Mouse (Mus musculus): ENCODE measurements around the gene Cdk8. TPM values are rescaled to one million over a fixed set of nuclear protein-coding genes. Genes with fewer than 3 reads are reported as not detected.

Cdk8 gene
- total RNA-seq, 1 experiment, result 63.9 TPM

GRCm38 (mm10) chr5:146332541-146332940 lies 101.5 kb downstream of the Cdk8 start:
- TF ChIP-seq ZNF384 (IDR thresholded peaks at IDR 0.05; ENCODE audit: low read depth, low read length), result no peak
- TF ChIP-seq HCFC1 (IDR thresholded peaks at IDR 0.05; ENCODE audit: borderline replicate concordance, insufficient read depth, low read length), result no peak
- TF ChIP-seq MAFK (IDR thresholded peaks at IDR 0.05; ENCODE audit: insufficient read depth, low read depth, low read length), result no peak
- no peak for TF ChIP-seq ZC3H11A (IDR thresholded peaks at IDR 0.05; ENCODE audit: borderline replicate concordance, low read depth, low read length)
- no peak for TF ChIP-seq CHD2 (IDR thresholded peaks at IDR 0.05; ENCODE audit: low read depth, low read length)
- in situ Hi-C loops (cut with MboI; ENCODE audit: low sequenced_read_pairs in 2 of 2, unreplicated experiment in 2 of 2), result no loop called here
- H3K27ac ChIP-seq (ENCODE audit: insufficient read depth, low read depth, low read length, poor library complexity, severe bottlenecking), result no peak overlapping the region
- H3K4me1 ChIP-seq (ENCODE audit: control insufficient read depth in 2 of 2, insufficient read depth in 2 of 2, low read length in 2 of 2, poor library complexity in 1 of 2), result no peaks in the 10 kb centered on the region
- no peaks in the 10 kb centered on the region for H3K36me3 ChIP-seq (ENCODE audit: control insufficient read depth, insufficient read depth, low read length, poor library complexity, severe bottlenecking)
- DNase-seq (ENCODE audit: low read depth, low spot score), result no peak
- H3K9ac ChIP-seq (ENCODE audit: insufficient read depth, low read depth, low read length, poor library complexity, severe bottlenecking), result no peak overlapping the region
- no peak overlapping the region for H3K4me3 ChIP-seq (ENCODE audit: insufficient read depth in 1 of 2, low read depth in 1 of 2, low read length in 2 of 2, poor library complexity in 1 of 2, severe bottlenecking in 1 of 2)
- H3K9me3 ChIP-seq (ENCODE audit: control insufficient read depth, insufficient read depth, low read depth, low read length), result no peaks in the 10 kb centered on the region

- no peak for DNase-seq (ENCODE audit: low read depth, low spot score)
- no peaks in the 10 kb centered on the region for H3K4me1 ChIP-seq (ENCODE audit: control insufficient read depth in 2 of 2, insufficient read depth in 2 of 2, low read length in 2 of 2, poor library complexity in 1 of 2)
- H3K36me3 ChIP-seq (ENCODE audit: control insufficient read depth, insufficient read depth, low read length, poor library complexity, severe bottlenecking), result no peaks in the 10 kb centered on the region
- H3K27ac ChIP-seq (ENCODE audit: insufficient read depth, low read depth, low read length, poor library complexity, severe bottlenecking), result no peak overlapping the region
- TF ChIP-seq ZNF384 (IDR thresholded peaks at IDR 0.05; ENCODE audit: low read depth, low read length) (no peak), ZC3H11A (IDR thresholded peaks at IDR 0.05; ENCODE audit: borderline replicate concordance, low read depth, low read length) (no peak), HCFC1 (IDR thresholded peaks at IDR 0.05; ENCODE audit: borderline replicate concordance, insufficient read depth, low read length) (no peak), CHD2 (IDR thresholded peaks at IDR 0.05; ENCODE audit: low read depth, low read length) (no peak), MAFK (IDR thresholded peaks at IDR 0.05; ENCODE audit: insufficient read depth, low read depth, low read length) (no peak)
- in situ Hi-C loops (cut with MboI; ENCODE audit: low sequenced_read_pairs in 2 of 2, unreplicated experiment in 2 of 2), result no loop called here
- H3K4me3 ChIP-seq (ENCODE audit: insufficient read depth in 1 of 2, low read depth in 1 of 2, low read length in 2 of 2, poor library complexity in 1 of 2, severe bottlenecking in 1 of 2), result no peak overlapping the region
- no peaks in the 10 kb centered on the region for H3K9me3 ChIP-seq (ENCODE audit: control insufficient read depth, insufficient read depth, low read depth, low read length)
- no peak overlapping the region for H3K9ac ChIP-seq (ENCODE audit: insufficient read depth, low read depth, low read length, poor library complexity, severe bottlenecking)
These were observed 103.4 kb downstream of the Cdk8 start for GRCm38 (mm10) chr5:146334410-146334809.

GRCm38 (mm10) chr5:146338064-146338463 lies 107.0 kb downstream of the Cdk8 start:
- Histone ChIP-seq H3K9me3 (ENCODE audit: control insufficient read depth, insufficient read depth, low read depth, low read length) (no peaks in the 10 kb centered on the region), H3K27ac (ENCODE audit: insufficient read depth, low read depth, low read length, poor library complexity, severe bottlenecking) (no peak overlapping the region), H3K4me3 (ENCODE audit: insufficient read depth in 1 of 2, low read depth in 1 of 2, low read length in 2 of 2, poor library complexity in 1 of 2, severe bottlenecking in 1 of 2) (no peak overlapping the region), H3K9ac (ENCODE audit: insufficient read depth, low read depth, low read length, poor library complexity, severe bottlenecking) (no peak overlapping the region), H3K4me1 (ENCODE audit: control insufficient read depth in 2 of 2, insufficient read depth in 2 of 2, low read length in 2 of 2, poor library complexity in 1 of 2) (no peaks in the 10 kb centered on the region), H3K36me3 (ENCODE audit: control insufficient read depth, insufficient read depth, low read length, poor library complexity, severe bottlenecking) (no peaks in the 10 kb centered on the region)
- no peak for DNase-seq (ENCODE audit: low read depth, low spot score)
- in situ Hi-C loops (cut with MboI; ENCODE audit: low sequenced_read_pairs in 2 of 2, unreplicated experiment in 2 of 2), result no loop called here
- no peak for TF ChIP-seq CHD2 (IDR thresholded peaks at IDR 0.05; ENCODE audit: low read depth, low read length)
- TF ChIP-seq HCFC1 (IDR thresholded peaks at IDR 0.05; ENCODE audit: borderline replicate concordance, insufficient read depth, low read length), result no peak
- no peak for TF ChIP-seq ZC3H11A (IDR thresholded peaks at IDR 0.05; ENCODE audit: borderline replicate concordance, low read depth, low read length)
- no peak for TF ChIP-seq ZNF384 (IDR thresholded peaks at IDR 0.05; ENCODE audit: low read depth, low read length)
- no peak for TF ChIP-seq MAFK (IDR thresholded peaks at IDR 0.05; ENCODE audit: insufficient read depth, low read depth, low read length)

GRCm38 (mm10) chr5:146340037-146340436 lies 109.0 kb downstream of the Cdk8 start:
- no peaks in the 10 kb centered on the region for H3K36me3 ChIP-seq (ENCODE audit: control insufficient read depth, insufficient read depth, low read length, poor library complexity, severe bottlenecking)
- no peak for TF ChIP-seq MAFK (IDR thresholded peaks at IDR 0.05; ENCODE audit: insufficient read depth, low read depth, low read length)
- TF ChIP-seq CHD2 (IDR thresholded peaks at IDR 0.05; ENCODE audit: low read depth, low read length), result no peak
- no peak for TF ChIP-seq ZNF384 (IDR thresholded peaks at IDR 0.05; ENCODE audit: low read depth, low read length)
- no peak for TF ChIP-seq ZC3H11A (IDR thresholded peaks at IDR 0.05; ENCODE audit: borderline replicate concordance, low read depth, low read length)
- TF ChIP-seq HCFC1 (IDR thresholded peaks at IDR 0.05; ENCODE audit: borderline replicate concordance, insufficient read depth, low read length), result no peak
- no peak for DNase-seq (ENCODE audit: low read depth, low spot score)
- no peaks in the 10 kb centered on the region for H3K9me3 ChIP-seq (ENCODE audit: control insufficient read depth, insufficient read depth, low read depth, low read length)
- H3K9ac ChIP-seq (ENCODE audit: insufficient read depth, low read depth, low read length, poor library complexity, severe bottlenecking), result no peak overlapping the region
- in situ Hi-C loops (cut with MboI; ENCODE audit: low sequenced_read_pairs in 2 of 2, unreplicated experiment in 2 of 2), result no loop called here
- H3K4me1 ChIP-seq (ENCODE audit: control insufficient read depth in 2 of 2, insufficient read depth in 2 of 2, low read length in 2 of 2, poor library complexity in 1 of 2), result peaks cover 0 to 2% of the 10 kb centered on the region in 2 experiments; a peak in 1 of 4 replicates
- no peak overlapping the region for H3K4me3 ChIP-seq (ENCODE audit: insufficient read depth in 1 of 2, low read depth in 1 of 2, low read length in 2 of 2, poor library complexity in 1 of 2, severe bottlenecking in 1 of 2)
- no peak overlapping the region for H3K27ac ChIP-seq (ENCODE audit: insufficient read depth, low read depth, low read length, poor library complexity, severe bottlenecking)
